Mouse (Mus musculus) kidney, embryonic 14.5 days (tissue): ENCODE results near the gene Hist1h2bh. TPM values are rescaled to one million over a fixed set of nuclear protein-coding genes. Genes with fewer than 3 reads are reported as not detected.
"Not testable (repeated sequence)": the region's sequence is repeated elsewhere in the genome, so short reads cannot be mapped to it uniquely, and the experiment has no call there.

Source experiments
- ATAC-seq: fragments of 200-750 bp; cut with Nextera tagmentation; 2 replicates; pipeline ENCODE4 v1.8.0; 2017; ENCODE audit warnings: moderate number of reproducible peaks, mild to moderate bottlenecking, moderate TSS enrichment, moderate library complexity; ENCODE audit not compliant: low FRiP score, low TSS enrichment
- H3K27ac ChIP-seq: fragments of 300-500 bp; sonication (generic); 2 replicates; pipeline ENCODE4 v1.5.1; 2014; ENCODE audit warnings: low read depth, mild to moderate bottlenecking, low read length, moderate library complexity, mixed read lengths
- H3K27me3 ChIP-seq: fragments of 300-500 bp; sonication (generic); 2 replicates; pipeline ENCODE4 v1.6.1; 2014; ENCODE audit warnings: mild to moderate bottlenecking, low read length; ENCODE audit not compliant: control insufficient read depth, insufficient read depth
- H3K36me3 ChIP-seq: fragments of 300-500 bp; sonication (generic); 2 replicates; pipeline ENCODE4 v1.6.1; 2014; ENCODE audit warnings: low read length, mixed read lengths; ENCODE audit not compliant: control insufficient read depth, insufficient read depth
- H3K4me1 ChIP-seq: fragments of 300-500 bp; sonication (generic); 2 replicates; pipeline ENCODE4 v1.6.1; 2014; ENCODE audit warnings: low read length, mixed read lengths; ENCODE audit not compliant: control insufficient read depth, insufficient read depth
- H3K4me2 ChIP-seq: fragments of 300-500 bp; sonication (generic); replicated peaks from 2 replicates; pipeline ENCODE4 v1.6.1; 2014; ENCODE audit warnings: low read depth, mild to moderate bottlenecking, low read length
- H3K4me3 ChIP-seq: fragments of 300-500 bp; sonication (generic); 2 replicates; pipeline ENCODE4 v1.5.1; 2014; ENCODE audit warnings: mild to moderate bottlenecking, low read length
- H3K9ac ChIP-seq: fragments of 300-500 bp; sonication (generic); 2 replicates; pipeline ENCODE4 v1.6.1; 2014; ENCODE audit warnings: low read depth, mild to moderate bottlenecking, low read length, moderate library complexity
- H3K9me3 ChIP-seq: fragments of 300-500 bp; sonication (generic); 2 replicates; pipeline ENCODE4 v1.6.1; 2016; ENCODE audit warnings: low read length; ENCODE audit not compliant: control insufficient read depth
- WGBS: fragments of 180-500 bp; shearing (Covaris S2); extraction: QIAGEN DNeasy Blood & Tissue Kit; methylation state at CpG from one replicate; pipeline ENCODE4 v1.1.7; 2014; 5-methylcytosine and 5-hydroxymethylcytosine counted together
- polyA plus RNA-seq: library from polyadenylated mRNA; unstranded; fragments of >200 nt; fragmentation: Nextera tagmentation; extraction: Ambion mirVana; gene quantifications from 2 replicates; pipeline ENCODE4 v1.2.1, GENCODE M21; 2014

Gene Hist1h2bh
- polyA plus RNA-seq, 1 experiment from 2014 or later, result 1.4 TPM

DNA sequence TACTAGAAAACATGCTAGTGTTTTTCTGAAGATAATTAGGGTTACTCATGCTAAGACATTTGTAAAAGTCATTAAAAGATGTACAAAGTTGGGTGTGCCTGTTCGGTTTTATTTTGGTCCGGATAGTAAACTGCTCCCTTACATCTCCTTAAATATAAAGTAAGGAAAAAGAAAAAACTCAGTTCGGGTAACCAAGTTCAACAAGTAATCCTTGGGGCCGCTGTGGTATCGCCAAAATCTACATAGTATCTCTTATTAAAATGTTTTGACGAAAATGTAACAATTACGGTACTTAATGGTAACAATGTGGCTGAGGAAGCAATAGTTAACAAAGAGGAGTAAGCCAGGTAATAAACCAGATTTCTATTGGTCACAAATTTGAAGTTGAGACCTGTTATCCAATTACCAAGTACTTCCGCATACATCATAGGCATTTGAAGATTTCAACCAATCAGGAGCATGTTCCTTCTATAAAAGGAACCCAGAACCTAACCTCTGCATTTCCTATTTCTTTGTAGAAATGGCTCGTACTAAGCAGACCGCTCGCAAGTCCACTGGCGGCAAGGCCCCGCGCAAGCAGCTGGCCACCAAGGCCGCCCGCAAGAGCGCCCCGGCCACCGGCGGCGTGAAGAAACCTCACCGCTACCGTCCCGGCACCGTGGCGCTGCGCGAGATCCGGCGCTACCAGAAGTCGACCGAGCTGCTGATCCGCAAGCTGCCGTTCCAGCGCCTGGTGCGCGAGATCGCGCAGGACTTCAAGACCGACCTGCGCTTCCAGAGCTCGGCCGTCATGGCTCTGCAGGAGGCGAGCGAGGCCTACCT lies 984 bp upstream of the Hist1h2bh start, which contains the start of gene Hist1h3f:
Gene Hist1h3f (plus strand): TSS at position 88 of the 822 bp plus-strand sequence.
- H3K36me3 ChIP-seq, result no peaks in the 10 kb centered on the region
- peak within 1 kb of the TSS; percentile 69 for H3K9ac ChIP-seq
- H3K27me3 ChIP-seq, result no peaks in the 10 kb centered on the region
- peak within 1 kb of the TSS; percentile 76 for H3K4me2 ChIP-seq
- under 1% methylated on average over 30 of the region's 45 CpGs for WGBS
- no peaks in the 10 kb centered on the region for H3K4me1 ChIP-seq
- H3K27ac ChIP-seq, result peak within 1 kb of the TSS; percentile 97
- ATAC-seq, result peak; percentile 95
- H3K4me3 ChIP-seq, result peak within 1 kb of the TSS; percentile 46
- H3K9me3 ChIP-seq, result no peaks in the 10 kb centered on the region

DNA sequence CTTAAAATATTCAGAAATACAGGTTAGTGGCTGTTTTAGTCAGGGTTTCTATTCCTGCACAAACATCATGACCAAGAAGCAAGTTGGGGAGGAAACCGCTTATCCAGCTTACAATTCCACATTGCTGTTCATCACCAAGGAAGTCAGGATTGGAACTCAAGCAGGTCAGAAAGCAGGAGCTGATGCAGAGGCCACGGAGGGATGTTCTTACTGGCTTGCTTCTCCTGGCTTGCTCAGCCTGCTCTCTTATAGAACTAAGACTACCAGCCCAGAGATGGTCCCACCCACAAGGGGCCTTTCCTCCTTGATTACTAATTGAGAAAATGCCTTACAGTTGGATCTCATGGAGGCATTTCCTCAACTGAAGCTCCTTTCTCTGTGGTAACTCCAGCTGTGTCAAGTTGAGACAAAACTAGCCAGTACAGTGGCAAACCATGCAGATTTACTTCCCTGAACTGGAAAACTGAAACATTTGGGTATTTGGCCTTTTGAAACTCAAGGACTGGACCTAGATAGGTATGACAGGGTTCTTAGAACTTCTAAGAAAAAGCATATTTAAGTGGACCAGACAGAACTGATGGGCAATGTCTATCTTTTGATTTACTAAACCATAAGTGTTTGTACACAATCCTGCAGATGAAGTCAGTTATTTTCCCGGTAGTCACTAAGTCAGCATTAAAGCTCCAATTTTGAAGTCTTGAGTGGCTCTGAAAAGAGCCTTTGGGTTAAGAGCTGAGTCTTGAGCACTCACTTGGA lies 789 bp downstream of the Hist1h2bh start:
- not testable (repeated sequence) for ATAC-seq, H3K4me1 ChIP-seq, H3K27me3 ChIP-seq, H3K9me3 ChIP-seq, H3K36me3 ChIP-seq
- 11% methylated on average over 3 of the region's 3 CpGs for WGBS
- Histone ChIP-seq H3K4me3 (peak overlapping the region; percentile 44), H3K4me2 (peak overlapping the region; percentile 76), H3K9ac (peak overlapping the region; percentile 68), H3K27ac (peak overlapping the region; percentile 88)

DNA sequence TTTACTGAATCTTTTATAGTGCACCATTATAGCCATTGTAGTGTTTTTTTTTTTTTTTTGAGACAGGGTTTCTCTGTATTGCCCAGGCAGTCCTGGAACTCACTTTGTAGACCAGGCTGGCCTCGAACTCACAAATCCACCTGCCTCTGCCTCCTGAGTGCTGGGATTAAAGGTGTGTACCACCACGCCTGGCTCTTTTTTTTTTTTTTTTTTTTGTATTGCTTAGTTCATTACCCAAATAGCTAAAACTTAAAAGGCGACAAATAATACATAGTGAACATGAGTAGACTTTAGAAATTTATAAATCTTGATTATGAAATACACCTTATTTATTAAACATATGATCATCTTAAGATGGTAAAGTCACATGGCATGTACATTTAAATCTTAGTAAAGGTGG lies 1.7 kb downstream of the Hist1h2bh start:
- no peak overlapping the region for H3K9ac ChIP-seq
- no peaks in the 10 kb centered on the region for H3K36me3 ChIP-seq
- no peak for ATAC-seq
- H3K4me2 ChIP-seq, result no peak overlapping the region
- 90% methylated on average over 3 of the region's 3 CpGs for WGBS
- H3K9me3 ChIP-seq, result no peaks in the 10 kb centered on the region
- peaks cover 5% of the 10 kb centered on the region for H3K4me1 ChIP-seq
- no peak overlapping the region for H3K27ac ChIP-seq
- no peaks in the 10 kb centered on the region for H3K27me3 ChIP-seq
- H3K4me3 ChIP-seq, result no peak overlapping the region

DNA sequence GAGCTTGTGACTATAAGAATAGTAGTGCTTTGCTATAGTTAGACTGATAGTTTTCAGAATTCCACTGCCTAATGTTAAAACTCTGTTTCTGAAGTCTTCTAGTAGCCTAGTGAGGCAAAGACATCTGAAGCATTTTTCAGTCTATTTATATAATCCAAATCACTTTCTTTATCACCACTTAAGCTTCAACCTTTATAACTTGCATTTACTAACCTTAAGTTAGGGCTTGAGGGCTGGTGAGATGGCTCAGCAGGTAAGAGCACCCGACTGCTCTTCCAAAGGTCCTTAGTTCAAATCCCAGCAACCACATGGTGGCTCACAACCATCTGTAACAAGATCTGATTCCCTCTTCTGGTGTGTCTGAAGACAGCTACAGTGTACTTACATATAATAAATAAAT lies 3.4 kb downstream of the Hist1h2bh start:
- WGBS, result 68% methylated on average over 1 of the region's 1 CpGs
- H3K4me2 ChIP-seq, H3K9ac ChIP-seq, H3K9me3 ChIP-seq, H3K4me1 ChIP-seq, H3K27me3 ChIP-seq, H3K27ac ChIP-seq, H3K36me3 ChIP-seq, ATAC-seq, H3K4me3 ChIP-seq: not testable (repeated sequence)

DNA sequence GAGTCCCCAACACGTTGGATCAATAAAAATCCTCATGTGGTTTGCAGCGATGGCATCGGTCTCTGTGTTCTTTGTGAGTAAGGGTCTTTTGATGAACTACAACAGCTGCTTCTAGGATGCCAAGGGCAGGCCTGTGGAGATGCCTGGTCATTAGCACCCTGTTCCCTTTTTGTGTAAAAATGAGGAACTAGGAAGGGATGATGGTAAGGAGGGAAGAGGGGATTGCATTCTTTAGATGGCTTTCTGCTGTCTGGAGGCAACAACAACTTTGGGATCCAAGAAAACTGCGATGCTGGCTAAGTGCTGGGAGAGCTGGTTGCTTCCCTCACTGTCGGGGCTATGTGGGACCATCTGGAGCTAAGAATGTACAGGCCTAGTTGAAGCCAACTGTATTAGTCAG lies 4.9 kb downstream of the Hist1h2bh start:
- Histone ChIP-seq H3K4me3 (no peak overlapping the region), H3K27ac (no peak overlapping the region), H3K9ac (no peak overlapping the region), H3K36me3 (no peaks in the 10 kb centered on the region), H3K4me2 (no peak overlapping the region), H3K27me3 (no peaks in the 10 kb centered on the region), H3K4me1 (peaks cover 10% of the 10 kb centered on the region), H3K9me3 (no peaks in the 10 kb centered on the region)
- no peak for ATAC-seq
- WGBS, result 72% methylated on average over 5 of the region's 5 CpGs

DNA sequence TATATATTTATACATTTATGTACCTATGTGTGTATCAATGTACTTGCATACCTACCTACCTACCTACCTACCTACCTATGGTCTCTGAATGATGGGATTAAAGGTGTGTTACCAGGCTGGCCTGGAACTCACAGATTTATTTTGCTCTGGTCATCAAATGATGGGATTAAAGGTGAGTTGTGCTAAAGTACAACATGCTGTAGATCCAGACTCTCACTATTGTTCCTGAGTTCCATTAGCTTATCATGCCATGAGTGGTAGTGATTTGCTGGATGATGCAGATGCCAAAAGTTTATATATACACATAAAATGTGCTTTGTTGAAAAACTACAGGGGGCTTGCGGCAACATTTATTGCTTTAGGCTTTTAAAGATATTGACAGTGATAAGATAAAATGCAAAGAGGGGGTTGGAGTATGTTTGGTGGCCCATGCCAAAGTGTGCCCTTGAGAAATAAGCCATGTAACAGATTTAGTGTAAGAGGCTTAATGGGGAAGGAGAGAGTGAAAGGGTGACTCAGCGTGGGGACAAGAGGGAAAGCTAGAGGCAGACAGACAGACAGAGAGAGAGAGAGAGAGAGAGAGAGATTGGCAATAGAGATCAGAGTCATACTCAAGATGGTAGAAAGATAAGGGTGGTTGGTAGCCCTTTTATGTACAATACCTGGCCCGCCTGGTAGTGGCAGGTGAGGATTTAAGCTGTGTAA lies 6.0 kb downstream of the Hist1h2bh start:
- Histone ChIP-seq H3K4me2 (peak overlapping the region; percentile 69), H3K27ac (no peak overlapping the region), H3K9me3 (no peaks in the 10 kb centered on the region), H3K4me1 (peaks cover 16% of the 10 kb centered on the region), H3K4me3 (peak overlapping the region; percentile 62), H3K9ac (peak overlapping the region; percentile 89; the same call in 1 of the 2 replicates), H3K27me3 (no peaks in the 10 kb centered on the region), H3K36me3 (no peaks in the 10 kb centered on the region)
- no peak for ATAC-seq
- WGBS, result 68% methylated on average over 3 of the region's 3 CpGs

DNA sequence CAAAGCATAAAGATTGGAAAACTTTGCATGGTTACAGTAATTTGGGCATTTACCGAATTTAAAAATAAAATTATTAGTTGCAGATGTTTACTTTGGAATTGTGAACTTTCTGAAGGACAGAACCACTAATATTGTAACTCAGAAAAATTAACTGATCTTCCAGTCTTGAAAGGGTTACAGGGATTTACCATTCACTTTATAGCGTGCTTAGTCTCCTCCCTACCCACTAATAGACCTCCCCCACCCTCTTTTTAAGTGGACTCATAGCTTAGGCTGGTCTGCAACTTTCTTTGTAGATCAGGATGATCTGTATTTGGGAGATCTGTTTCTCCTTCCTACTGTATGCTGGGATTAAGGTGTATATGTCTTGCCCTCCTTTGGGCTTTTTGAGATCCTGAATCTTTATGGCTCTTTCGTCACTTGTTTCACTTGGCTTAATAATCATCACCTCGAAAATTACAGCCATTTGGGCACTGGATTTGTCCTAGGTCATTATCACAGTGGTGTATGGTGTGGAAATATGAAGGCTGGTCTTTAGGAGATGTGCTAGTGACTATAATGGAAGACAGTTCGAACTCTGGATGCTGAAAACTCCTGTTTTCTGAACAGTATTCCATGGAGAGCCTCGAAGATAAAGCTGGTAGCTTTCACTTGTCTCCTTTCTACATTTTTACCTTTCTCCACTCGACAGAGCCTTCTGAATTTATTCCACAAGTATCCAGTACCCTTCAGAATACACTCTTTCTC lies 6.9 kb downstream of the Hist1h2bh start:
- WGBS, result 17% methylated on average over 7 of the region's 7 CpGs
- H3K36me3 ChIP-seq, result no peaks in the 10 kb centered on the region
- H3K27me3 ChIP-seq, result no peaks in the 10 kb centered on the region
- ATAC-seq, result no peak
- H3K4me3 ChIP-seq, result peak overlapping the region; percentile 62
- peak overlapping the region; percentile 99 for H3K27ac ChIP-seq
- peak overlapping the region; percentile 69 for H3K4me2 ChIP-seq
- H3K4me1 ChIP-seq, result peaks cover 16% of the 10 kb centered on the region
- H3K9me3 ChIP-seq, result no peaks in the 10 kb centered on the region
- peak overlapping the region; percentile 89 for H3K9ac ChIP-seq
